Mouse (Mus musculus) forebrain, embryonic 16.5 days (tissue): ENCODE data around the gene Bak1. TPM values are rescaled to one million over a fixed set of nuclear protein-coding genes. Genes with fewer than 3 reads are reported as not detected.
A peak's percentile ranks its signal among the peaks of the same experiment; 100 is the strongest.

Experiments
- ATAC-seq: fragments of 200-750 bp; cut with Nextera tagmentation; 2 replicates; pipeline ENCODE4 v1.8.0; 2017; ENCODE audit warnings: mild to moderate bottlenecking, moderate library complexity
- H3K27ac ChIP-seq: fragments of 300-500 bp; sonication (generic); 2 replicates; pipeline ENCODE4 v1.5.1; 2014; ENCODE audit warnings: low read length, control low read depth
- H3K27me3 ChIP-seq: fragments of 300-500 bp; sonication (generic); replicated peaks from 2 replicates; pipeline ENCODE4 v1.6.1; 2014; ENCODE audit warnings: low read length; ENCODE audit not compliant: control insufficient read depth, insufficient read depth
- H3K36me3 ChIP-seq: fragments of 300-500 bp; sonication (generic); 2 replicates; pipeline ENCODE4 v1.6.1; 2014; ENCODE audit not compliant: control insufficient read depth, insufficient read depth
- H3K4me1 ChIP-seq: fragments of 300-500 bp; sonication (generic); replicated peaks from 2 replicates; pipeline ENCODE4 v1.6.1; 2014; ENCODE audit warnings: low read length; ENCODE audit not compliant: control insufficient read depth, insufficient read depth
- H3K4me2 ChIP-seq: fragments of 300-500 bp; sonication (generic); 2 replicates; pipeline ENCODE4 v1.6.1; 2014; ENCODE audit warnings: mild to moderate bottlenecking, low read length, control low read depth
- H3K4me3 ChIP-seq: fragments of 300-500 bp; sonication (generic); replicated peaks from 2 replicates; pipeline ENCODE4 v1.5.1; 2014; ENCODE audit warnings: mild to moderate bottlenecking, low read length, control low read depth
- H3K9ac ChIP-seq: fragments of 300-500 bp; sonication (generic); replicated peaks from 2 replicates; pipeline ENCODE4 v1.6.1; 2014; ENCODE audit warnings: low read depth, low read length, control low read depth
- H3K9me3 ChIP-seq: fragments of 300-500 bp; sonication (generic); 2 replicates; pipeline ENCODE4 v1.6.1; 2016; ENCODE audit warnings: low read length; ENCODE audit not compliant: control insufficient read depth
- WGBS: fragments of 180-500 bp; shearing (Covaris S2); extraction: QIAGEN DNeasy Blood & Tissue Kit; methylation state at CpG from one replicate; pipeline ENCODE4 v1.1.7; 2014; 5-methylcytosine and 5-hydroxymethylcytosine counted together
- polyA plus RNA-seq: library from polyadenylated mRNA; unstranded; fragments of >200 nt; fragmentation: Nextera tagmentation; extraction: Ambion mirVana; gene quantifications from 2 replicates; pipeline ENCODE4 v1.2.1, GENCODE M21; 2015

The Bak1 gene
- polyA plus RNA-seq, 1 experiment from 2014 or later = 2.7 TPM

DNA sequence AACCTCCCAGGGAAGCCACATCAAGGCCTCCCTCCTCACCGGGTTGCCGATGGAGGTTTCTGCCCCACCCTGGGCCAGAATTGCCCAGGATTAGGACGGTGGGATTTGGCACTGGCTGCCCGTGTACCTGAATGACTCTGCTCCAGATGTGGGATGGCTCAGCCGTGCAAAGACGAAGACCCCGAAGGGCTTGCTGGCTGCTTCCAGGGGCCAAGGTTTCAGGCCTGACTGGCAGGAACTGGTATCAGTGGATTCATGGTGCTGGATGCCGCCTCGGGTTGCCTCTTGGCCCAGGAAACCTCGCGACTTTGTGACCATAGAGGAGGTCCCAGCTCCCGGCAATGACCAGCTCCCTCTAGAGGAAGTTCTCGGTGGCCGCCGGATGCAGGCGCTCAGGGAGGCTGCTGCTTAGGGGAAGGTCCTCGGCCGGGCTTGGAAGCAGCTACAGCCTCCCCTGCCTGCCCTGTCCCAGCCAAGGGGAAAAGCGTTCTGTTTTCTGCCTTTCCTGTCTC is 469 bp downstream of the Bak1 start:
- peak overlapping the region; percentile 95 for H3K4me2 ChIP-seq
- H3K27me3 ChIP-seq = no peaks in the 10 kb centered on the region
- no peaks in the 10 kb centered on the region for H3K9me3 ChIP-seq
- H3K4me1 ChIP-seq = peaks cover 16% of the 10 kb centered on the region
- H3K36me3 ChIP-seq = peaks cover 2% of the 10 kb centered on the region; the same call in 1 of the 2 replicates
- H3K27ac ChIP-seq = peak overlapping the region; percentile 60
- ATAC-seq = peak; percentile 87
- H3K9ac ChIP-seq = peak overlapping the region; percentile 96
- peak overlapping the region; percentile 83 for H3K4me3 ChIP-seq
- under 1% methylated on average over 19 of the region's 19 CpGs for WGBS

DNA sequence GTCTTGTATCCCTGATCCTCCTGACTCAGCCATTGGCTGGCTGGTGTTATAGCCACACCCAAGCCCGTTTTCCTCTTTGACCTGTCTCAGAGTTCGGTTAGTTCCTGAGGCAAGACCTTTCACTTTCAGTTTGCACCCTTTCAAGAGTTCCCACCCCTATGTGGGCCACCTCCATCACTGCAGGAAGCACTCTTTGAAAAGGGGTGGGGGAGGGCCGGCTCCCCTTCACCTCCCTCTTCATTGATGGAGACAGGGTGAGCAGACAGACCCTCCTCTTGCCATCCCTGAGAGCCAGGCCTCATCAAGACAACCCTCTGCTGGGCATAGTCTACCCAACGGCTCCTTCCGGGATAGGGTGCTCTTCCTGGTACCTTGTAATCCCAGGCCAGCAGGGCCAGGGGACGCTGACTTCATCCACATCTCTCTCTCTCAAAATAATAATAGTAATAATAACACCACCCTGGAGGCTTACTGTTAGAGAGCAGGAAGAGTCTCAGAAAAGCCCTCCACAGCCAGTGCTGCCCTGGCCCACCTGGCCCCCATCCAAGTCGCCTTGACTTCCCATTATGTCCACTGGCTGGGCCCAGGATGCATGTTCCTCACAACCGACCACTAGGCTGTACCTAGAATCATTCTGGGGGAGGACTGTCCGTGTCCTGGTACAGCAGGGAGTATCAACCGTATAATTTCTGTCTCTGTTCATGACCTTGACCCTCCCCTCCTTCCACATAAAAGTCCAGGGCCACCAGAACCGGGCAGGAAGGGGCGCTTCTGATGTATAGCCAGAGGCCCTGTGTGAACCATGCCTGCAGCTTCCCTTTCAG is 1.1 kb downstream of the Bak1 start:
- H3K36me3 ChIP-seq = peaks cover 2% of the 10 kb centered on the region; the same call in 1 of the 2 replicates
- peak overlapping the region; percentile 95 for H3K4me2 ChIP-seq
- peak overlapping the region; percentile 60 for H3K27ac ChIP-seq
- no peaks in the 10 kb centered on the region for H3K9me3 ChIP-seq
- peak overlapping the region; percentile 96 for H3K9ac ChIP-seq
- WGBS = 34% methylated on average over 12 of the region's 12 CpGs
- peak; percentile 13 for ATAC-seq
- H3K27me3 ChIP-seq = no peaks in the 10 kb centered on the region
- peak overlapping the region; percentile 83 for H3K4me3 ChIP-seq
- H3K4me1 ChIP-seq = peaks cover 15% of the 10 kb centered on the region

DNA sequence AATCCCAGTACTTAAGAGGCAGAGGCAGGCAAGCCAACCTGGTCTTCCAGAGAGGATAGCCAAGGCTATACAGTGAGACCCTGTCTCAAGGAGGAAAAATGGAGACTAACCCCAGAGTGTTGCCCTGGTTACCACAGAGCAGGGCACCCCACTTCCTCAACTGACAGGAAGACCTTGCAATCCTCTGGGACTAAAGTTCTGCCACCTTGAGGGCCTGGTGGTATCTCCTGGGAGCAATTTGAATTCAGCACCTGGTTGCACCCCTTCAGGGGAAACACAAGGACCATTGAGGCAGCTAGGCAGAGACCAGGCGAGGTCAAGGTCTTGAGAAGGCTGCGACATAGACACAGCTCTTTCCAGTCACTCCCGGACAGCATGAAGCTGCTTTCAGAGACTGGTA is 2.9 kb downstream of the Bak1 start:
- WGBS = 91% methylated on average over 3 of the region's 3 CpGs
- Histone ChIP-seq H3K4me2 (no peak overlapping the region), H3K9ac (no peak overlapping the region), H3K27me3 (no peaks in the 10 kb centered on the region), H3K36me3 (peaks cover 10% of the 10 kb centered on the region), H3K4me1 (peaks cover 14% of the 10 kb centered on the region), H3K9me3 (no peaks in the 10 kb centered on the region), H3K27ac (no peak overlapping the region), H3K4me3 (no peak overlapping the region)
- ATAC-seq = no peak

DNA sequence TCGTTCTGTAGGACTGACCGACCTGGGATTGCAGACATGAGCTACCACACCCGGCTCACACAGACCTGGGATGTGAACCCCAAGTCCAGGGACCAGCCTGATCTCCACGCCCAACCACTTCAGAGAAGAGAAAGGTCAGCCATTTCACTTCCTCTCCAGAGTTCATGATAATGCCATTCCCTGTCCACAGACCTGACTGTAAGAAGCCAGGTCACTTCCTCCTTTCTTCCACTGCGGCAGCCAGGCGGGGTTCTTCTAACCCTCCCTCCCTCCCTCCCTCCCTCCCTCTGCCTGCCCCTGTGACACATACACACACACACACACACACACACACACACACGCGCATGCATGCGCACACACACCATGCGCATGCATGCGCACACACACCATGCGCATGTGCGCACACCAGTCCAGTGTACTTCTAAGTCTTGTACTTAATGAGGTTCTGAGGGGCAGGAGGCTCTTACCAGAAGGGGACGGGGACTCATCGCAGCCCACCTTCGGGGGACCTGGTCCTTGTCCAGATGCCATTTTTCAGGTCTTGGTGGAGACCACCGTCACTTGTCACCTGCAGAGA is 3.4 kb downstream of the Bak1 start:
- Histone ChIP-seq H3K4me2 (no peak overlapping the region), H3K36me3 (peaks cover 10% of the 10 kb centered on the region), H3K9me3 (no peaks in the 10 kb centered on the region), H3K4me1 (peaks cover 14% of the 10 kb centered on the region), H3K27ac (no peak overlapping the region), H3K4me3 (no peak overlapping the region), H3K9ac (no peak overlapping the region), H3K27me3 (no peaks in the 10 kb centered on the region)
- 97% methylated on average over 17 of the region's 17 CpGs for WGBS
- ATAC-seq = no peak

DNA sequence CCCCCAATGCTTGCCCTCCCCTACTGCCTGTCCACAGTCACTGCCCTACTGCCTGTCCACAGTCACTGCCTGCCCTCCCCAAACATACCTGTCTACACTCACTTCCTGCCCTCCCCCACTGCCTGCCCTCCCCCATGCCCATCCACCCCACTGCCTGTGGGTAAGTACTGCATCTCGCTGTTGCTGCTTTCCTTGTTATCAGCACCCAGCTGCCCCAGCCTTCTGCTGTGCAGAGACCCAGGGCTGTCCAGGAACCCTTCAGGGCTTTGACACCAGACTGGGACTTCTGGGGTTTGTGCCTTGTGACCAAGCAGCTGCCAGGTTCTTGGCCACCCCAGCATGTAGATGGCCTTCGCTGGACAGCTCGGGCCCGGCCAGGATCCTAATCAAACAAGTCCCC is 5.5 kb downstream of the Bak1 start:
- Histone ChIP-seq H3K4me3 (no peak overlapping the region), H3K27ac (no peak overlapping the region), H3K9ac (no peak overlapping the region), H3K9me3 (no peaks in the 10 kb centered on the region), H3K4me2 (no peak overlapping the region), H3K27me3 (no peaks in the 10 kb centered on the region), H3K4me1 (peaks cover 18% of the 10 kb centered on the region), H3K36me3 (peaks cover 10% of the 10 kb centered on the region)
- ATAC-seq = no peak
- 81% methylated on average over 4 of the region's 4 CpGs for WGBS

DNA sequence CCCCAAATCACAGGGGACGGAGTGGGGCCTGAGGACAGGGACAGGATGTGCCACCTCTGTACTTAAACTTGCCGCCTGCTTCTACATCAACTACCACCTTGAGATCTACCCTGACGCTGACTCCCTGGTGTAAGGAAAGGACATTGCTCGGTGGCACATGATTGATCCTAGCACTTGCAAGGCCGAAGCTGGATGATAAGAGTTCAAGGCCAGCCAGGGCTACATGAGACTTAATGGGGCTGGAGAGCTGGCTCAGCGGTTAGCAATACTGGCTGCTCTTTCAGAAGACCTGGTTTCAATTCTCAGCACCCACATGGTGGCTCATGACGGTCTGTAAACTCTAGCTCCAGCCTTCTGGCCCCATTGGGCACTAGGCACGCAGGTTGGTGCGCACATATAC is 7.1 kb downstream of the Bak1 start:
- Histone ChIP-seq H3K9me3 (no peaks in the 10 kb centered on the region), H3K27me3 (no peaks in the 10 kb centered on the region), H3K27ac (no peak overlapping the region), H3K4me2 (no peak overlapping the region), H3K4me3 (no peak overlapping the region), H3K36me3 (peaks cover 10% of the 10 kb centered on the region), H3K4me1 (peaks cover 12% of the 10 kb centered on the region; the same call in 1 of the 2 replicates), H3K9ac (no peak overlapping the region)
- ATAC-seq = no peak
- WGBS = 95% methylated on average over 9 of the region's 9 CpGs

DNA sequence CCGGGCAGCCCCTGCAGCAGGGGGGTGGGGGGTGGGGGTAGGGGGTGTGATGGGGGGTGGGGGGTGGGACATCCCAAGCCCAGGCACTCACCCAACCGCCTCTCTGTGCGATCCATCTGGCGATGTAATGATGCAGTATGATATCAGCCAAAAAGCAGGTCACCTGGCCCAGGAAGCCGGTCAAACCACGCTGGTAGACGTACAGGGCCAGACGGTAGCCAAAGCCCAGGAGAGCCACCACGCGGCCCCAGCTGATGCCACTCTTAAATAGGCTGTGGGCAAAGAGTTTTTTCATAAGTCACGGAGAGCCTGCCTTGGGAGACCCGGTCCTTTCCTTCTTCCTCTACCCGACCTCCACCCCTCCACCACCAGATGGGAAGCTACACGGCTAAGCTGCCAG is 7.7 kb downstream of the Bak1 start:
- Histone ChIP-seq H3K27ac (no peak overlapping the region), H3K4me2 (no peak overlapping the region), H3K4me1 (peaks cover 12% of the 10 kb centered on the region; the same call in 1 of the 2 replicates), H3K4me3 (no peak overlapping the region), H3K9ac (no peak overlapping the region), H3K36me3 (peaks cover 10% of the 10 kb centered on the region), H3K27me3 (no peaks in the 10 kb centered on the region), H3K9me3 (no peaks in the 10 kb centered on the region)
- 93% methylated on average over 14 of the region's 14 CpGs for WGBS
- ATAC-seq = no peak

DNA sequence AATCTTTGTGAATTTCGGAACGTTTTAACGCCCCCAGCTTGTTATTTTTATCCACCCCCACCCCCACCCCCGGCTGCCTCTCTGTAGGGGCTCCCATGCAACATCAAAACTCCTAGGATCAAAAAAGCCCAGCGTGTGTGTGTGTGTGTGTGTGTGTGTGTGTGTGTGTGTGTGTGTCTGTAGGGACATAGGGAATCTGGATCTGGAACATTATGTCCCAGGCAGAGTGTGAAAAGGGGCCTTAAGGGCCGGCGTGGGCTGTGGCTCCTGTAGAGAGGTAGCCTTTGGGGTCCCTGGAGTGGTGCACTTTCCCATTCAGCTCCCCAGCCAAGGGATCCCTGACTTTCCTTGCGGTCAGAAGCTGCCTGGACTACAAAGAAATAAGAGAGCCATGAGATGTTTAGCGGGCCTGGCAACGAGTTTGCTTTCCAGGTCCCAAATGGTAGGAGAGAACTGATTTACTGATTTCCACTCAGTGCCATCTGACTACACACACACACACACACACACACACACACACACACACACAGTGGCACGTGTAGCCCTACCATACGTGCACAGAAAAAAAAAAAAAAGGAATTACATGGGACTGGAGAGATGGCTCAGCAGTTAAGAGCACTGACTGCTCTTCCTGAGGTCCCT is 10.1 kb downstream of the Bak1 start:
- Histone ChIP-seq H3K27me3 (no peaks in the 10 kb centered on the region), H3K27ac (no peak overlapping the region), H3K4me2 (peak overlapping the region; percentile 66), H3K4me3 (peak overlapping the region; percentile 54), H3K9me3 (no peaks in the 10 kb centered on the region), H3K4me1 (peaks cover 12% of the 10 kb centered on the region; the same call in 1 of the 2 replicates), H3K36me3 (peaks cover 7% of the 10 kb centered on the region), H3K9ac (peak overlapping the region; percentile 58; the same call in 1 of the 2 replicates)
- peak; percentile 15 for ATAC-seq
- WGBS = 31% methylated on average over 12 of the region's 12 CpGs
